Mouse (Mus musculus) layer of hippocampus, postnatal 36 days (tissue): Measurements from ENCODE around the gene Cyp27a1. TPM values are rescaled to one million over a fixed set of nuclear protein-coding genes. Genes with fewer than 3 reads are reported as not detected.

Experiments
- DNase-seq, 2 experiments: peaks; one replicate each; pipeline ENCODE4 v3.0.0; 2022
- total RNA-seq, 2 experiments: library from RNA; stranded (reverse); gene quantifications; 2 replicates each; pipeline ENCODE4 v1.2.3; 2021

The Cyp27a1 gene
- total RNA-seq, 2 experiments from 2014 or later: 1.5 to 1.7 TPM

DNA sequence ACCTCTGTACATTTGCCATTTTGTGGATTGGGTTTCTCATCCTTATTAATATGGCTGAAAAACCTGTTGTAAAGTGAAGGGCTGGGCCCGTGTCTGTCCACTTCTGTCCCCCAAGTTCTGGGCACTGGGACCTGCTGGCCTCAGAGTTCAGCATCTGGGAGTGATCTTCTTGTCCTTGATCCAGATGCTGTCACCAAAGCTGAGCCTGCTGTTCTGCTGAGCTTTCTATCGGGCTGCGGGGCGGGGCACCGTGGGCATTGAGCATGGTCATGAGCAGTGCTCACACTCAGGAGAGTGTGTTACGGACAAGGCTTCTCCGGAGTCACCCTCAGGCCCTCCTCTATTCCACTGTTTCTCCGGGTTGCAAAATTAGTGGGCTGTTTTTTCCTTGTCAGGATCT, 4.7 kb downstream of the Cyp27a1 start:
- DNase-seq: no peak

DNA sequence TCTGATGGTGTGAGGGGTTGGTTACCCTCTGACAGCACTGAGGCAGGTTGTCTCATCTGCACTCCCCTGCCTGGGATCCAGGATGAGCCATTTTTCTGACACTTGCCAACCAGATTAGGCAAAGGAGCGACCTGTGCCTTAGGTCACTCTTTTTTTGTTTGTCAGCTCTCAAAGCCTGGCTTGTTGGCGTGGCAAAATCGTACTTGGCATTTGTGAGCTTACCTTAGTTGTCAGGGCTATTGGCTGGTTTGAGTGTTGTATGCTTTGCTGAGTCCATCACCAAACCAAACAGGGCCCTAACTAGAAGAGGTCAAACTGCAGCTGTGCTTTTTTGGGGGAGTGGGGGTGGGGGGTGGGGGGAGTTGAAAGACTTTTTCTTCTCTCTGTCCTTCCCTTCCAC, 5.9 kb downstream of the Cyp27a1 start:
- no peak for DNase-seq

DNA sequence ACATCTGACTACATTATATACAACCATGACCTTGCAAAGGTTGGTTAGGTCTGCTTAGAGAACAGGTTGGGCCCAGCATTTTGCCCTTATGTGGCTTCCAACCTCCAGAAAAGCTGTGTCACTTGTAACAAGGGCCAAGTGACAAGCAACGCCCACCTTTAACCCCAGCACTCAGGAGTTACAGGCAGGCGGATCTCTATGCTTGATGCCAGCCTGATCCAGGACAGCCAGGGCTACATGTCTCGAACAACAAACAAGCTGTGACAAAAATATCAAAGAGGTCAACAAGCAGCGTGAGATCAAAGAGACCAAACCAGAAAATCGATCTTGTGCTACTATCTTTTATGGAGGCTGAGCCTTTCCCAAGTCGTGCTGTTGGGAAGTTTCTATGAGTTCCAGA, 8.3 kb downstream of the Cyp27a1 start:
- DNase-seq: no peak

DNA sequence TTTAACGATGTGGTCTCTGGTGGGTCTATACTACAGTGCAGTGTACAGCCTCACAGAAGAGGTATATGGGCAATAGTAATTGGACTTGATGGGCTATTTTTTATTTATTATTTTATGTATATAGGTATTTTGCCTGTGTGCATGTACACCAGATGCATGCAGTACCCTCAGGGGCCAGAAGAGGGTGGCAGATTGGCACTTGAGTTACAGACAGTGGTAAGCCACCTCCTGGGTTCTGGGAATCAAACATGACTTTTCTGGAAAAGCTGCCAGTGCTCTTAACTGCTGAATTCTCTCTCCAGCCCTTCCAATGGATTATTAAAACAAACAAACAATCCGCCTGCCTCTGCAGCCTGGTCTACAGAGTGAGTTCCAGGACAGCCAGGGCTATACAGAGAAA, 10.4 kb downstream of the Cyp27a1 start:
- DNase-seq: no peak

DNA sequence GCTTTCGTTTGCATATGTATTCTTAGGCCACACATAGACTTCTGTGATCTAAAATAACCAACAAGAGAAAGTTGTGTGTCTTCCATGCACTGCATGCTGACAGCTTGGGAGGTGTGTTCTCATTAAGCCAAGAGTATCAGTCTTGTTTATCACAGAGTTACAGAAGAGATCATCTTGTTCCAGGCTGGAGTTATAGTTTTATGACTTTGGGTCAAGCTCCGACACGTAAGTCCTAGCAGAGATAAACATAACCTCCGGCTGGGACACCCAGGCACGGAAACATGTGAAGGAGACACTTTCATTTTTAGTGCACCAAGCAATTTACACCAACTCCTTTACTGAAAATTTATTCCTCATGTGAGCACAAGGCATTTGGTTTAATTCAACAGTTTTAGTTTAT, 12.7 kb downstream of the Cyp27a1 start:
- no peak for DNase-seq

DNA sequence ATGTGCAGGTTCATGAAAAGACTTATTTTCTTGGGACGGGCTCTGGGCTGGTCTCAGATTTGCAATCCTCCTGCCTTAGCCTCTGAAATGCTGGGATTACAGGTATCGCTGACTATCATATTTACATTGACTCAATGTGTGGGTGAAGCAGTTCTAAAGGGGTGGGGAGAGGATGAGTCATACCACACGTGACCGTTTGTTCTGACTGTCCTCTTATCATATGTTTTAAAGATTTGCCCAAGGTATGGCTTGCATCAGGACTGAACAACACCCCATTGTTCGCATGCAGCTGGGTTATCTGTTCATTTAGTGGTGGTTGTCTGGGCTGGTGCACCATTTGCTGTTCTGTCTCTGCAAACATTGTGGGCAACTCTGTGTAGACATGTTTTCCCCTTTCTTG, 13.3 kb downstream of the Cyp27a1 start:
- DNase-seq: no peak

DNA sequence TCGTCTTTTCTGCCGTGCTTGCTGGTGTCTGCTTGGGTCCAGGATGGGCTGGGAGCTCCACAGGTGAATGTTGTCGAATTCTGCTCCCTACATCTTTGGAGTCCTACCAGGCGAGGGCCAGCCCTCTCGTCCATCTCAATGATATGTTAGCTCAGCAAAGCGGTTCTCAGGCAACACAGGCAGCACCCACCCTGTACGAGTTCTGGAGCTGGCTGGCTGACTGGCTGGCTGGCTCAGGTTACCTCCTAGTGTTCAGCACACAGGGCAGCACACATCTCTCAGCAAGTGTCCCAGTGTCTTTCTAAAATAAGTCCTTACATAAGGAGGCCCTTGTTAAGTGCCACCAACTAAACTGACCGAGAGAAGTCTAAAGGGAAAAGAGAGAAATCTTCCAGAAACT, 15.1 kb downstream of the Cyp27a1 start:
- DNase-seq: no peak

DNA sequence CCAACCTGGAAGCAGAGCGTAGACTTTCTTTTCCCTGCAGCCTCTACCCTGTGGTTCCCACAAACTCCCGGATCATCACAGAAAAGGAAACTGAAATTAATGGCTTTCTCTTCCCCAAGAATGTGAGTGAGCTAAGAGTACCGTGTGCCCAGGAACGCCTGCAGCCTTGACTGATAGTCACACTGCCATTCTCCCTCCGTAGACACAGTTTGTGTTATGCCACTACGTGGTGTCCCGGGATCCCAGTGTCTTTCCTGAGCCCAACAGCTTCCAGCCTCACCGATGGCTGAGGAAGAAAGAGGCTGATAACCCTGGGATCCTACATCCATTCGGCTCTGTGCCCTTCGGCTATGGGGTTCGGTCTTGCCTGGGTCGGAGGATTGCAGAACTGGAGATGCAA, 23.6 kb downstream of the Cyp27a1 start:
- DNase-seq: no peak

DNA sequence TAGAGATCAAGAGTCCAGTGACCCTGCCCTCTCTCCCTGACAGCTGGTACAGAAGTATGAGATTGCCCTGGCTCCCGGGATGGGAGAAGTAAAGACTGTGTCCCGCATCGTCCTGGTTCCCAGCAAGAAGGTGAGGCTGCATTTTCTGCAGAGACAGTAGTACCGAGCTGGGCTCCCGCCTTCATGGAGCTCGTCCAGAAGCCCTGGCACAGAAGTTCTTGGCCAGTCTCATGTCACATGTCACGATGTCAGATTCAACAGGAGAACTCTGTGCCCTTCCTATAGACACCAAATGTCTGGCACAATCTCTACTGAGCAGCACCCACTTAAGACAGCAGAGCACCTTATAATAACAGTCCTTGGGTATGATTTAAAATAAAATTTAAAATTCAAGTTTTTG, 24.1 kb downstream of the Cyp27a1 start:
- no peak for DNase-seq

DNA sequence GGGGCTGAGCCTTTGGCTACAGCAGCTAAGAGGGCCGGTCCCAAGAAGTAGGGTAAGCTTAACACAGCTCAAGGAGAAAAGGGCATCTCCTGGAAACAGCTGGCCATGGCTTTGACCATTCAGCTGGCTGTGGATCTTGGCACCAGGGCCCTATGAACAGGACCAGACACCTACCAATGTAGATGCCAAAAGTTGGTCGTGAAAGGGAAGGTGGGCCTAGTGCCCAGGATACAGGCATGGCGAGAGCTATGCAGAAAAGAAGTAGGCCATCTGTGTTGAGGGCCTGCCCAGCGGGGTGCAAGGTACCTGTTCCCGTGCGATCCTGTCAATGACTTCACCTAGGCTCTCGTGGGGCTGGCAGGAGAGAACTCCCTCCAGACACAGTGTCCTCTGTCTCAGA, 27.5 kb downstream of the Cyp27a1 start:
- no peak for DNase-seq

DNA sequence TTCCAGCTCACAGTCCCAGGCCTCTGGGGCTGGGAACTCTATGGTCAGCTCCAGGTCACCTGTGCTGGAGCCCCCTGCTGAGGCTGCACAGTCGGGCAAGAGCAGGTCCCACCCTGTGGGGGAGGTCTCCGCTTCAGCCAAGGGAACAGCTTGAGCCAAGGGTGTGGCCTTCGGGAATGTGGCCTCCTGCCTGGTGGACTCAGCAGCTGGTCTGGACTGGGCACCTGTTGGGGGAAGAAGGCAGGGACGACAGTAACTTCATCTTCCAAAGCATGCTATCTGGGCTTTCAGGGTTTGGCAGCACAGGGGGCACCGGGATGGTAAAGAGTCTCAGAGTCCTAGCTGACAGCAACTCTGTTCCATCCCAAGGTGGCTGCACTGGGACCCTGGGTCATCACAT, 34.0 kb downstream of the Cyp27a1 start:
- no peak for DNase-seq

DNA sequence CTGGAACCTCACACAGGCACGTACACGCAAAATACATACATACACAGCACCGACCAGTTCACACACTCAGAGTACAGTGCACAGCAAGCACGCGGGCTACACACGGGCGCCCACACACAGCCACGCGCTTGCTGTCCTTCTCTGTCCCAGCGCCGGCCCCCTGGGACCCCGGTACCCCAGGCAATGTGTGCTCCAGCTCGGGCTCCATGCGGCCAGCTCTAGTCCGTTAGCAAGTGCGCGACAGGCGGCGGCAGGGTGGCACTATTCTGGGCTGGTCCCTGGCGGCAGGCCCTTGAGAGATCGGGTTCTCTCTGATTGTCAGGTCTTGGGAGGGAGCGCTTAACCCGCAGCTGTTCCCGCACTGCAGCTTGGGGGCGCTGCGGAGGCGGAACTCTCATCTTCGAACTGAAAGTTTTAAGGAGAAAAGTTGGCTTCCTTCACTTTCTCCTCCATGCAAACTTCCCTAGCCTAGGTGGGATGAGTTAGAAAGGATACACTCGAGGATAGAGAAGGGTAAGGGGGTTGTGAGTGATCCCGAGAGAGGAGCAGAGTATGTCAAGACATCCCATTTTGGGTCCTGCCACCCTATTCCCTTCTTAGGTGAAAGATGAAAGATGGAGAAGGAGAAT, 35.4 kb downstream of the Cyp27a1 start, which contains the start of gene Prkag3:
Gene Prkag3 (minus strand): TSS at position 579 of the 629 bp plus-strand sequence.
- peak; percentile 27 to 42 for DNase-seq

DNA sequence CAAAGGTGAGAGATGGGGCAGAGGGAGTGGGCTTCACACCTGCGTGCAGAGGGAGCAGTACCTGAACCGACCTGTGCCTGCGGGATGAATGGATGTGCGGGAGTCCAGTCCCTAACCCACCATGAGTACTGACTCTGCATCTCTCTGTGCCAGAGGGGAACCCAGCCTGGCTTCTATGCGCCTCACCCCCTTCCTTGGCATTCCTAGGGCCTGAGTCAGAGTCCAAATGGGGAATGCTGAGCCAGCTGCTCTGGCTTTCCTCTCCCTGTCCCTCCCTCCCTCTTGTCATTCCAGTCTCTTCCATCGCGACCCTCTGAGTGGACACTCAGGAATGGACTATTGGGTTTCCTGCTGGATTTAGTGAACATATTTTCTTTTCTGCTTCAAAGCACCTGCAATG, 35.9 kb downstream of the Cyp27a1 start:
- no peak for DNase-seq

DNA sequence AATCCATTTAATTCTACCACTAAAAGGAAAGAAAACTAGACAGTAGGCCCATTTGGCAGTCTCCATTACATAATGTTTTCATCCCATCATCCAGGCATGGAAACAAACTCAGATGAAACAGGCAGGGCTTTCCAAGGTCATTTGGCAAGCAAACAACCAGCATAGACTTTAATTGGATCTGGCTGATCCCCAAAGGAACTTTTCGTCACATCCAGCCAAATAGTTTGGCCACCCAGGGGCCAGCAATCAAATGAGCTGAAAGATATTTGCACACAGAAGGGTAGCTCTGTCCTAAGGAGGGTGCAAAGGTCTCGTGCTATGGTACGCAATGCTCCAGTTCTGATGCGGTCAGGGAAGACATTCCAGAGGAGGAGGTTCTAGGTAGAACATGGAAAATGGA, 37.3 kb downstream of the Cyp27a1 start:
- no peak for DNase-seq

DNA sequence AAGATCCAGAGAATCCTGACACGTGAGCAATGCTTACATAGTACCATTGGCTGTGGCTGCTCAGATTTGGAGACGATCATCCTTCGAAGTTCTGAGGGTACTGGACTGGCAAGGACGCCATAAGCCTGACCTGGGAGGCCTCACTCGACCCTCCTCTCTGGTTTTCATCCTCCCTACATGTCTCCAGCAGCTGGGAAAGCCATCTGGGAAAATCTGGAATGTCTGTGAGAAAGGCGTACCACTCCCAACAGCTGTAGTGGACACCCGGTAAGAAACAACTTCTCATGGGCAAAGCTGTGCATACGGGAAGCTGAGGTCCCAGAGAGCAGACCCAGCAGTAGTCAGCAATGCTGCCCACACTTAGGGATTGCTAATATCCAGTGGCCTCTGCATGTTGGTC, 38.8 kb downstream of the Cyp27a1 start:
- no peak for DNase-seq

DNA sequence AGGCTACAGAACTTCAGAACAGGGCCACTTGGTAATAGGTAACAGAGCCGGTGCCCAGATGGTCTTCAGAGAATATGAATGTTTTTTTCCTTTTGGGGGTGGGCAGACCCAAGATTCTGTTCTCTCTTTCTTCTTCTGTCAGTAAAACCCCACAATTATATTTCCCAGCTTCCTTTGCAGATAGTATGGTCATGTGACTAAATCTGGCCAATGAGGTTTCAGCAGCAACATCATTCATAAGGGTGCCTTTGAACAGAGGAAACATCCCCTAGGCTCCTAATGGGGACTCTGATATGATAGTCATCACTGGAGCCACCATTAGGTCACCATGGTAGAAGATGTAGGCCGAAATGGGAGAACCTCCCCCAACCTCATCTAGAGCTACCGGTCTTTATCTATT, 39.5 kb downstream of the Cyp27a1 start:
- DNase-seq: no peak

DNA sequence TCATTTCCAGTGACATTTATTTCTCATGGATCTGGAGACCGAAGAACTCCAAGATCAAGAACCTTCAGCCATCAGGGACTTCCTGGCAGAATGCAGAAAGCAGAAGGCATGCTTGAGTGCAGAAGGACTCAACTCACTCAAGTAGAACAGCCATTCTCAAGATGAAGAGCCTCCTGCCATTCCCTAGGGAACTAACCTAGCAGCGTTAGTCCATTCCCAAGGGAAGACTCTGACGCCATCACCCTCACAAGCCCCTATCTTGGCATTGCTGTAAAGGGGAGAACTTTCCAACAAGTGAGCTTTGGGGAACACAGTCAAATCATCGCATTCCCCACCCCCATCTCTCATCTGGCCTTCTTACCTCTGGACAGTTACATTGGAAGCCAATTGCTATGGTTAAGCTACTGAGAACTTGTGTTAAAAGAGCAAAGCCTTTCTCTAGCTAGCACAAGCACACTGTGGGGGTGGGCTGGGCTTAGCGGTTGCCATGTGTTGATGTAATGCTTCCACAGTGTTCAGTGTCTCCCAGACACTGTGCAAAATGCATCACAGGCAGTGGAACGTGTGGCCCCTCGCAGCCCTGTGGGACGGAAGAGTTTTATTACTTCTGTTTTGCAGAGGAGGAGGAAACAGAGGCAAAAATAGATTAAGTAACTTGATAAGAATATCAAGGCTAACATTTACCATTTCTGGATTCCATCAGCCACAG, 40.0 kb downstream of the Cyp27a1 start:
- DNase-seq: no peak

DNA sequence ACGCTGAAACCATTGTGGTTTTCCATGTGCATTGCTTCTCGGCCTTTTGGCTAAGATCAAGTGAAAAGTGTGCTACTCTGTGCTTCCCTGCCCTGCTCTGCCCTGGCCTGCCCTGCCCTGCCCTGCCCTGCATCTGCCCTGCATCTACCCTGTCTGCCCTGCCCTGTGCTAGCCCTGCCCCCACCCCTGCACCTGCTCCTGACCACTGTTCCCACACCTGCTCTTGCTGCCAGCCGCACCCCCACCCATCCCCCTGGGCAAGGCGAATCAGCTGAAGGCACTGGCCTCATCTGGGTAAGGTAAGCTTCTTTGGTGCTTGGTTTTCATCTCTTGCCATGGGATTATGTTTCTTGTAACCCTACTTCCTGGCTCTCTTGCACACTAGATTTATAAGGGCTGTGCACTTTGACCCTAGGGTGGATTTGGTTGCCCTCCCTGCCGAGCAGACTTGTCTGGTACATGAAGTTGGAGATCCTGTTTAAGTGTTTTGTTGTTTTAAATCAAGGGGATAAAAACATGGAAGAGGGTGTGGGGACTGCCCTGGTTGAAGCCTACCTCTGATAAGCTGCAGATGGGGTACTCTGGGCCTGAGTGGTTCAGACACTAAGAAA, 40.9 kb downstream of the Cyp27a1 start:
- no peak for DNase-seq

DNA sequence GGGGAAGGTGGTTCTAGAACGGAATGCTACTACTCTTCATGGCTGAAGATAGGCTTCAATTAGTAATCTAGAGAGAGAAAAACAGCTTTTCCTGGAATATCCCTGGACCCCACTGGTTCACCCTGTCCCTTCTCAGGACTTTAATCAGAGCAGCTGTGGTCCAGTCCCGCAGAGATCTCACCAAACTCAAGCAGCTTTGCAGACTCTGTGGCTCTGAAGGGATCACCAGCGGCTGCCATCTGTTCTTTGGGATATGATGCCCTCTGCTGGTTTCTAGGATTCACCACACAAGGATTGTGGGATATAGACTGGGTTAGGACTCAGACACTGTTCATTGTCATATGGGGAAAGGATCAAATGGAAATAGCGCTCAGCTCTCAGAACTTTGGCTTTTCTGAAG, 46.4 kb downstream of the Cyp27a1 start:
- no peak for DNase-seq

DNA sequence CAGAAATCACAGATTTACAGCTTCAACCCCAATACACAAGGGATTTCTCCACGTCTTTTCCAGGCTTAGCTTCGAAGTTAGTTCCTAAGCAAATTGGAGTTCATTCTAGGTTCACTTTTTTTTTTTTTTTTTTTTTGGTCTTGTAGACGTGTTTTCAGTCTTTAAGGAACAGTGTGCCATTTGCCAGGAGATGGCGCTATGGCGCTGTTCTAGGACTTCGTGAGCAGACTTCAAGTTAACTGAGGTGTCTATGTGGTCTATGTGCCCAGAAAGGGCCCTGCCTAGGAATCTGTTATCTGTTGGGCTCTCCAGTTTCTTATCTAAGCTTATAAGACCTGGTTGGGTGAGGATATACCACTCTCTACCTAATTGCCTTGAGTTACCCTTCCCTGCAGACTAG, 49.7 kb downstream of the Cyp27a1 start:
- DNase-seq: peak in 1 of 2 experiments; percentile 64

DNA sequence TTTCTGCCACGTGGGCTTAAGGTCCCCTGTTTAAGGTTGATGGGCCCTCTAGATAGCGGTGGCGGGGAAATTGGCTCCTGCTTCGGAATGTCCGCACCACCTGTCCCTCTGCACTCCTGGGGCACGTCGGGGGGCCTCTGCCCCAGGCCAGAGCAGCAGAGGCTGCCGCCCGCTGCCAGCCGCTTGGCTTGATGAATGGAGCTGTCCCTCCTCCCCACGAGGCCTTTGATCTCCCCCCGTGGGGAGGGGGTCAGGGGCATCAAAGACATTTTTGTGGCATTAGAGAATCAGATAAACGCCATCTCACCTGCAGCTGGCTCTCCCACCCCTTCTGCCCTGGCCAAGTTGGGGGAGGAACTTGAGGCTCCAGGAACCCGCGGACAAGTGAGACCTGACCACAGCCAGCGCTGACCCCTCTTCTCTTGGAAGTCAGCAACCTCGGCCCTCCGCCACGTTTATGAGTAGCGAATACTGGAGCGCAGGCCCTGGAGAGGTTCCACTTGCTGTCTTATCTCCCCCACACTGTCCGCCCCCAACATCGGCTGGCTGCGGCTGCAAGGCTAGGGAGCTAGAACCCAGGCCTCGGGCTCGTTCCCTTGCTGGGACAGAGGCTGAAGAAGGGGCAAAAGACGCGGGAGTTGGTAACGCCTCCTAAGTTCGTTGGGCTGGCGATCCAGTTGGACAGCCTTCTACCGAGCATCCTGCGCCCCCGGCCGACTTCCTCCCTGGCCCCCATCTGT, 57.5 kb downstream of the Cyp27a1 start:
- DNase-seq: no peak

DNA sequence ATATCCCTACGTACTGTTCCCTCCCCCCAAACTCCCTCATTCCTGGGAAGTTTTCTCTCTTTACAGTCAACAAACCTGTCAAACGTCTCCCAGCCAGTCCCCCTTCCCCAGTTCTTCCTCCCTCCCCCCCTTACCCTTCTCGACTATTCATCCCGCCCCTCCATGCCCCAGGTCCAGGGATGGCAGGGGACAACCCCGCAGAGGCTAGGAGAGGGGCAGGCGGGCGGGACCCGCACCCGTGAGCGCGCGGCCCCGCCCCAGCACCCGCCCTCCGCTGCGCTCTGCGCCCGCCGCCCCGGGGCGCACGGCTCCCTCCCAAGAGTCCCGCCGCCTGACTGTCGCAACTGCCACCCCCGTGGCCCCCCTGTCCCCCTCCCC, 58.1 kb downstream of the Cyp27a1 start:
- no peak for DNase-seq

DNA sequence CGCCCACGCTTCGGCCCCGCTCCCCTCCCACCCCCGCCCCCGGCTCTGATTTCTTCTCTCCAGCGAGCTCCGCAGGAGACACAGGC, 58.3 kb downstream of the Cyp27a1 start, which contains the start of gene Wnt6:
Gene Wnt6 (plus strand): TSS at position 48 of the 86 bp plus-strand sequence.
- DNase-seq: no peak
